Mouse (Mus musculus) hindbrain, embryonic 13.5 days (tissue): ENCODE measurements around the gene Acoxl. TPM values are rescaled to one million over a fixed set of nuclear protein-coding genes. Genes with fewer than 3 reads are reported as not detected.

ENCODE experiments used
- ATAC-seq: fragments of 200-750 bp; cut with Nextera tagmentation; 2 replicates; pipeline ENCODE4 v1.8.0; 2017; ENCODE audit warnings: moderate TSS enrichment; ENCODE audit not compliant: low FRiP score
- H3K27ac ChIP-seq: fragments of 300-500 bp; sonication (generic); 2 replicates; pipeline ENCODE4 v1.5.1; 2015; ENCODE audit warnings: inconsistent platforms, mild to moderate bottlenecking, moderate library complexity
- H3K27me3 ChIP-seq: fragments of 300-500 bp; sonication (generic); 2 replicates; pipeline ENCODE4 v1.6.1; 2015; ENCODE audit warnings: mild to moderate bottlenecking, inconsistent platforms
- H3K36me3 ChIP-seq: fragments of 300-500 bp; sonication (generic); 2 replicates; pipeline ENCODE4 v1.6.1; 2015; ENCODE audit warnings: mild to moderate bottlenecking, inconsistent platforms
- H3K4me1 ChIP-seq: fragments of 300-500 bp; sonication (generic); replicated peaks from 2 replicates; pipeline ENCODE4 v1.6.1; 2015; ENCODE audit warnings: inconsistent platforms
- H3K4me2 ChIP-seq: fragments of 300-500 bp; sonication (generic); 2 replicates; pipeline ENCODE4 v1.6.1; 2015; ENCODE audit warnings: inconsistent platforms, mild to moderate bottlenecking, moderate library complexity
- H3K4me3 ChIP-seq: fragments of 300-500 bp; sonication (generic); 2 replicates; pipeline ENCODE4 v1.5.1; 2015; ENCODE audit warnings: mild to moderate bottlenecking, inconsistent platforms
- H3K9ac ChIP-seq: fragments of 300-500 bp; sonication (generic); 2 replicates; pipeline ENCODE4 v1.6.1; 2015; ENCODE audit warnings: mild to moderate bottlenecking, inconsistent platforms
- H3K9me3 ChIP-seq: fragments of 300-500 bp; sonication (generic); 2 replicates; pipeline ENCODE4 v1.6.1; 2016; ENCODE audit warnings: inconsistent platforms
- WGBS: fragments of 180-500 bp; shearing (Covaris S2); methylation state at CpG from one replicate; pipeline ENCODE4 v1.1.7; 2015; 5-methylcytosine and 5-hydroxymethylcytosine counted together
- polyA plus RNA-seq: library from polyadenylated mRNA; unstranded; fragments of >200 nt; fragmentation: Nextera tagmentation; extraction: Ambion mirVana; gene quantifications from 2 replicates; pipeline ENCODE4 v1.2.1, GENCODE M21; 2015

Acoxl gene
- polyA plus RNA-seq, 1 experiment from 2014 or later, result not detected

DNA sequence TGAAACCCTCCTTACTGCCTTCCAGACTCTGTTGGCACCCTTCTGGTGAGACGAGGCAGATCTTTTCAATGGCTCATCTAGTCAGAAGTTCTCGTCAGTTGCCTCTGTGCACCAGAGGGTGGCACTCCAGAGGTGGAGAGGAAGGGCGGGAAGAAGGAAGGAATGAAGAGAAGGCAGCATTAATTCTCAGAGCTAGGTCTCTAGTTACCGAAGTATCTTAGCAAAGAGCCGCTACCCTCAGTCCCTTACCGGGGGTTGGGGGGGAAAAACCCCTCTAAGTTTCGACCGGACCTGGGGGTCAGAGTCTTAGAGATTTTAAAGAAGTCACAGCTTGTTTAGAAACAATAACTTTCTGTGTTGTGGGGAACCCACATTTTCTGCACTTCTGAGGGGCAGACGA is 283.8 kb downstream of the Acoxl start:
- no peak for ATAC-seq
- H3K27ac ChIP-seq, result no peak overlapping the region
- no peaks in the 10 kb centered on the region for H3K9me3 ChIP-seq
- H3K36me3 ChIP-seq, result no peaks in the 10 kb centered on the region
- peak overlapping the region; percentile 68 for H3K4me3 ChIP-seq
- H3K9ac ChIP-seq, result no peak overlapping the region
- H3K4me2 ChIP-seq, result peak overlapping the region; percentile 98
- peaks cover 46% of the 10 kb centered on the region for H3K27me3 ChIP-seq
- peaks cover 35% of the 10 kb centered on the region for H3K4me1 ChIP-seq
- WGBS, result 4% methylated on average over 9 of the region's 9 CpGs

DNA sequence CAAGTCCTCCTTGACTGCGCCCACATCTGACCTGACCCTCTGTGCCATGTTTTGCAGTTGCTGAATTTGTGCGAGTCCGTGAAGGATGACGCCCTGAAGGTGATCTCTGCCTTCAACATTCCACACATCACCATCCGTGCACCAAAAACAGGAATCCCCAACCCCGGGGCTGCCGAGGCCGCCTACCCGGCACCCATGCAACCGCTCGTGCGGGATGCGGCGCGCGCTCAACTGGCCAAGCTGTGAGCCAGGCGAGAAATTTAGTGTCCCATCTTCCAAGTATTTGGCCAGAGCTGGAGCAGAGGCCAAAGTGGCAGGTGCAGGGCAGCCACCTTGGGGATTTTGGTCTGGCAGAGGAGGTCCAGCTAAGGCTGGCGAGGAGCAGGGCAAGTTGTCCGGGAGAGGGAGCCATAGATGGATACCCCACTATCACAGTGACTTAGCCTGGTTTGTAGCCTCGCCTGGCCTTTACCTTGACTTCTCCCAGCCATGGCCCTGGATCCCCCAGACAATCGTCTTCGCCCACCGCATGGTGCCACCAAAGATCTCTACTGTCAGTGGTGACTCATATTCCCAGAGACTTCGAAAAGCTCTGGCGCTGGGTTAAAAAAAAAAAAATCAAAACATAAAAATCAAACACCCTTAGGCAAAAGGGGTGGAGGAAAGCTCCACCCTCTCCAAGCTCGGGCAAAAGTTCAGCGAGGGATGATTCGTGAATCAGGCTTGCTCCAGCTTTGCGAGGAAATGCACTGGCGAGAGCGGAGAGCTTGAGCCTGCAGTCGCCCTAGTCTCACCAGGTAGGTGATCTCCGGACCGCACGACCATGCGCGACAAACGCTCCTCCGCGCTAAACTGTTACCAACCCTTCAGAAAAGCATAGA is 284.5 kb downstream of the Acoxl start:
- H3K9me3 ChIP-seq, result no peaks in the 10 kb centered on the region
- H3K9ac ChIP-seq, result peak overlapping the region; percentile 21; the same call in 1 of the 2 replicates
- ATAC-seq, result no peak
- H3K4me3 ChIP-seq, result peak overlapping the region; percentile 68
- H3K4me2 ChIP-seq, result peak overlapping the region; percentile 98
- WGBS, result 2% methylated on average over 40 of the region's 40 CpGs
- peaks cover 46% of the 10 kb centered on the region for H3K27me3 ChIP-seq
- no peak overlapping the region for H3K27ac ChIP-seq
- no peaks in the 10 kb centered on the region for H3K36me3 ChIP-seq
- peaks cover 38% of the 10 kb centered on the region for H3K4me1 ChIP-seq

GRCm38 (mm10) chr2:128123921-128124683 is 285.4 kb downstream of the Acoxl start:
- no peak for ATAC-seq
- WGBS, result 4% methylated on average over 23 of the region's 23 CpGs
- Histone ChIP-seq H3K9me3 (no peaks in the 10 kb centered on the region), H3K4me2 (peak overlapping the region; percentile 98), H3K27me3 (peaks cover 46% of the 10 kb centered on the region), H3K4me3 (peak overlapping the region; percentile 68), H3K9ac (peak overlapping the region; percentile 83), H3K27ac (no peak overlapping the region), H3K36me3 (no peaks in the 10 kb centered on the region), H3K4me1 (peaks cover 47% of the 10 kb centered on the region)

GRCm38 (mm10) chr2:128124693-128125092 is 286.0 kb downstream of the Acoxl start:
- ATAC-seq, result no peak
- H3K27ac ChIP-seq, result no peak overlapping the region
- no peaks in the 10 kb centered on the region for H3K9me3 ChIP-seq
- WGBS, result 1% methylated on average over 15 of the region's 15 CpGs
- peaks cover 46% of the 10 kb centered on the region for H3K27me3 ChIP-seq
- H3K36me3 ChIP-seq, result no peaks in the 10 kb centered on the region
- peak overlapping the region; percentile 98 for H3K4me2 ChIP-seq
- H3K4me1 ChIP-seq, result peaks cover 51% of the 10 kb centered on the region
- peak overlapping the region; percentile 68 for H3K4me3 ChIP-seq
- peak overlapping the region; percentile 83 for H3K9ac ChIP-seq

DNA sequence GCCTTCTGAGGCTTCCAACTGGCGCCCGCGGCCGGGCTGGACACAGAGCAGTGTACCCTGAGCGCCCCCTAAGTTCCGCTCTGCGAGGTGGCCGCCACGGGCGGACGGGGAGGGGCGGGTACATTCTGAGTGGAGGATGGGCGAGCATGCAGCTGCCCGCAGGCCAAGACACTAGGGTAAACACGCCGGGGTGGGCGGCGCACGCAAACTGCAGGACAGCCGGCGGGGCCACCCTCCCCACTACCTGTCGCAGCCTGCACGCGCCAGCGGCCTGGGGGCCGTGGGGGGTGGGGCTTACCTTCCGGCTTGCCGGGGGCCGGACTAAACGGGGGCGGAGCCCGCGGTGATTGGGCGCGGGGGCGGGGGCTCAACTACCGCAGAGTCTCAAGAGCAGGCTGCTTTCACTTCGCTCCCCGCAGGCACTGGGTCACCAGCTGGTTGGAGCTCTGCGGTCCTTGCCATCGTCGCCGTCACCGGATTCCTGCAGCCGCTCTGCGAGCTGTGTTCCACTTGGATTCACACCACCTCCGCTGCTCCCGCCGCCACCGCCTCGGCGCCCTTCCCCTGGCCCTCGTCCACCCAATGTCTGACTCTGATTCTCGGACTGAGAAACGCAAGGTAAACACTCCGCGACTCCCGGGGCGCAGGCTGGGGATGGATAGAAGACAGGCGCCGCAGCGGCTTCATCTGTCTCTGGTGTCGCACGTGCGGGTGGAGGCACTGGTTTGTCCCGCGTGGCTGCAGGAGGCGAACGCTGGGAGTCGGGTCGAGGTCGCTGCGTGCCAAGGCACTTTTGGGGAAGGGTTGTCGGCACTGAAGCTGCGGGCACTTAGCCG is 287.2 kb downstream of the Acoxl start, which contains the start of gene Bcl2l11:
Bcl2l11 (plus strand) TSS at position 404 of the 836 bp plus-strand sequence.
- peak; percentile 85 for ATAC-seq
- H3K4me2 ChIP-seq, result peak within 1 kb of the TSS; percentile 98
- H3K27me3 ChIP-seq, result peaks cover 43% of the 10 kb centered on the region
- WGBS, result under 1% methylated on average over 74 of the region's 76 CpGs
- H3K36me3 ChIP-seq, result no peaks in the 10 kb centered on the region
- H3K9me3 ChIP-seq, result no peaks in the 10 kb centered on the region
- peak within 1 kb of the TSS; percentile 68 for H3K4me3 ChIP-seq
- peak within 1 kb of the TSS; percentile 92 for H3K27ac ChIP-seq
- H3K4me1 ChIP-seq, result peaks cover 60% of the 10 kb centered on the region
- H3K9ac ChIP-seq, result peak within 1 kb of the TSS; percentile 83

DNA sequence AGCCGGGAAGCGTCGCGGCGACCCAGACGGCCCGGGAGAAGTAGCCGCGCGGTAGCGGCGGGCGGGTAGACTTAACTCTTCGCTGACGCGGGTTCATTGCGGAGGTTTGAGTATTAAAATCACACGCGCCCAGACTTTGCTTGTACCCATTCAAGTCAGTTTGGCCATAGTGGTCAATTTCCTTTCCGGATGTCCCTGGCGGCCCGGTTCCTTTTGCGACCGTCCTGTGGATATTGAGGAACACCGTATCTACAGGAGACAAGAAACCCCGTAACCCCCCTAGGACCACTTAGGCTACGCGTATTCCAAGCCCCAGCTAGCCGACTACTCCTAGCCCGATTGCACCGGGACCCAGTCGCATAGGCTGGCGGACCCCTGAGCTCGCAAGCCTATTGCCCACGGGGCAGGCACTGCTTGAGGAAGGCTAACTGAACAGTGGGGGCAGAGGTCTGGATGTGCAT is 287.9 kb downstream of the Acoxl start:
- Histone ChIP-seq H3K4me3 (peak overlapping the region; percentile 68), H3K27me3 (peaks cover 36% of the 10 kb centered on the region), H3K9me3 (no peaks in the 10 kb centered on the region), H3K4me2 (peak overlapping the region; percentile 98), H3K9ac (peak overlapping the region; percentile 83), H3K27ac (peak overlapping the region; percentile 92), H3K36me3 (peaks cover 3% of the 10 kb centered on the region; the same call in 1 of the 2 replicates), H3K4me1 (peaks cover 60% of the 10 kb centered on the region)
- no peak; the same call in 1 of the 2 replicates for ATAC-seq
- WGBS, result under 1% methylated on average over 35 of the region's 35 CpGs

DNA sequence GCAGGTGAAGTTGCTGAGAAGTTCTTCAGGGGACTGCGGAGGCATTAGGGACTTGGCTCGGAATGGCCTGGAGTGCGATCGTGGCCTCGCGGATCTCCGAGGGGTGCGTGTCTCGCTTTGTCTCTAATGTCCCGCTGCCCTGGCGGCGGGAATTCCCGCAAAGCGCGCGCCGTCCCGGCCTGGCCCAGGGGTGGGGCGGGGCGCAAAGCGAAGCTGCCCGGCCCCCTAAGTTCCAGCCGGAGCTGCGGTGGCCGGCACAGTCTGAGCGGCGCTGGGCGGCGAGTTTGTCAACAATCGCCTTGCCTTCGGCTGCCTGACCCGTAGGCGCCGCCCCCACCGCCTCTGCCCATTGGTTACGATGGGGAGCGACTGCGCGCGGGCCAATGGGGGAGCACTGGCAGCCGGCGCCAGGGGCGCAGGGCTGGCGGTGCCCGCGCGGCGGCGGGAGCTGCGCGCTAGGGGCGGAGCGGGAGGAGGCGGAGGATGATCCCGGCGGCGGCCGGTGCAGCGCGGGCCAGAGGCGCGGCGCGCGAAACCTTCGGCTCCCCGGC is 288.5 kb downstream of the Acoxl start:
- H3K9me3 ChIP-seq, result no peaks in the 10 kb centered on the region
- H3K27ac ChIP-seq, result peak overlapping the region; percentile 92
- peaks cover 5% of the 10 kb centered on the region; the same call in 1 of the 2 replicates for H3K36me3 ChIP-seq
- peak overlapping the region; percentile 98 for H3K4me2 ChIP-seq
- H3K4me3 ChIP-seq, result peak overlapping the region; percentile 68
- H3K9ac ChIP-seq, result peak overlapping the region; percentile 83
- ATAC-seq, result peak; percentile 89
- H3K27me3 ChIP-seq, result peaks cover 31% of the 10 kb centered on the region
- peaks cover 60% of the 10 kb centered on the region for H3K4me1 ChIP-seq
- under 1% methylated on average over 67 of the region's 67 CpGs for WGBS

GRCm38 (mm10) chr2:128127691-128128292 is 289.1 kb downstream of the Acoxl start:
- Histone ChIP-seq H3K4me1 (peaks cover 57% of the 10 kb centered on the region), H3K4me3 (peak overlapping the region; percentile 68), H3K36me3 (peaks cover 5% of the 10 kb centered on the region; the same call in 1 of the 2 replicates), H3K27me3 (peaks cover 26% of the 10 kb centered on the region), H3K4me2 (peak overlapping the region; percentile 98), H3K9me3 (no peaks in the 10 kb centered on the region), H3K27ac (peak overlapping the region; percentile 92), H3K9ac (peak overlapping the region; percentile 83)
- peak; percentile 25 for ATAC-seq
- WGBS, result under 1% methylated on average over 47 of the region's 48 CpGs

- 25% methylated on average over 10 of the region's 10 CpGs for WGBS
- Histone ChIP-seq H3K9me3 (no peaks in the 10 kb centered on the region), H3K4me1 (peaks cover 49% of the 10 kb centered on the region), H3K36me3 (peaks cover 5% of the 10 kb centered on the region; the same call in 1 of the 2 replicates), H3K9ac (peak overlapping the region; percentile 83), H3K4me2 (peak overlapping the region; percentile 98), H3K4me3 (peak overlapping the region; percentile 68), H3K27me3 (peaks cover 19% of the 10 kb centered on the region), H3K27ac (peak overlapping the region; percentile 92; the same call in 1 of the 2 replicates)
- ATAC-seq, result no peak
Measured at GRCm38 (mm10) chr2:128128532-128128931, 289.9 kb downstream of the Acoxl start.

GRCm38 (mm10) chr2:128131503-128131902 is 292.8 kb downstream of the Acoxl start:
- H3K4me3 ChIP-seq, result no peak overlapping the region
- H3K9ac ChIP-seq, result no peak overlapping the region
- H3K27me3 ChIP-seq, result no peaks in the 10 kb centered on the region
- 90% methylated on average over 11 of the region's 11 CpGs for WGBS
- peaks cover 5% of the 10 kb centered on the region; the same call in 1 of the 2 replicates for H3K36me3 ChIP-seq
- no peak overlapping the region for H3K27ac ChIP-seq
- H3K9me3 ChIP-seq, result no peaks in the 10 kb centered on the region
- no peak for ATAC-seq
- no peak overlapping the region for H3K4me2 ChIP-seq
- H3K4me1 ChIP-seq, result peaks cover 45% of the 10 kb centered on the region

GRCm38 (mm10) chr2:128132635-128133034 is 294.0 kb downstream of the Acoxl start:
- Histone ChIP-seq H3K9ac (no peak overlapping the region), H3K9me3 (no peaks in the 10 kb centered on the region), H3K27me3 (no peaks in the 10 kb centered on the region), H3K4me3 (no peak overlapping the region), H3K4me2 (no peak overlapping the region), H3K4me1 (peaks cover 49% of the 10 kb centered on the region), H3K27ac (no peak overlapping the region), H3K36me3 (peaks cover 9% of the 10 kb centered on the region; the same call in 1 of the 2 replicates)
- WGBS, result 91% methylated on average over 5 of the region's 5 CpGs
- ATAC-seq, result no peak
